Mouse (Mus musculus) liver, embryonic 14.5 days (tissue): ENCODE data around the gene Ccl2.

ENCODE experiments used
- CTCF ChIP-seq: IDR thresholded peaks from 2 replicates; pipeline ENCODE4 v1.5.1; 2016; ENCODE audit warnings: antibody characterized with exemption, low read depth, control low read depth
- EP300 ChIP-seq: IDR thresholded peaks from 2 replicates; pipeline ENCODE4 v1.6.1; 2016; ENCODE audit warnings: antibody characterized with exemption, low read depth

- TF ChIP-seq CTCF (no peak), EP300 (no peak)
These were observed 486 bp downstream of the Ccl2 start for GRCm38 (mm10) chr11:82035857-82036256.
